Mouse (Mus musculus) heart, embryonic 14.5 days (tissue): ENCODE measurements around the gene Pigm. TPM values are rescaled to one million over a fixed set of nuclear protein-coding genes. Genes with fewer than 3 reads are reported as not detected.

ENCODE experiments used
- ATAC-seq: fragments of 200-750 bp; cut with Nextera tagmentation; 2 replicates; pipeline ENCODE4 v1.8.0; 2017; ENCODE audit warnings: low read depth, moderate TSS enrichment; ENCODE audit not compliant: insufficient number of reproducible peaks, insufficient read depth, low FRiP score
- H3K27ac ChIP-seq, 2 experiments: fragments of 200-500 bp in 1 of 2; fragments of 300-500 bp in 1 of 2; sonication (generic) in 1 of 2; replicated peaks in 1 of 2; 2 replicates each; pipeline ENCODE4 v1.5.1; 2012 to 2014; ENCODE audit warnings: low read depth in 2 of 2, low read length in 2 of 2, control low read depth in 1 of 2, mild to moderate bottlenecking in 1 of 2, mixed read lengths in 1 of 2; ENCODE audit not compliant: control insufficient read depth in 1 of 2, insufficient read depth in 1 of 2
- H3K27me3 ChIP-seq: fragments of 300-500 bp; sonication (generic); 2 replicates; pipeline ENCODE4 v1.6.1; 2014; ENCODE audit warnings: mild to moderate bottlenecking, low read length, control low read depth; ENCODE audit not compliant: control insufficient read depth, insufficient read depth
- H3K36me3 ChIP-seq: fragments of 300-500 bp; sonication (generic); 2 replicates; pipeline ENCODE4 v1.6.1; 2014; ENCODE audit warnings: mild to moderate bottlenecking, control low read depth, low read length, mixed read lengths; ENCODE audit not compliant: control insufficient read depth, insufficient read depth
- H3K4me1 ChIP-seq, 2 experiments: fragments of 200-500 bp in 1 of 2; fragments of 300-500 bp in 1 of 2; sonication (generic) in 1 of 2; 2 replicates each; pipeline ENCODE4 v1.6.1; 2012 to 2014; ENCODE audit warnings: low read length in 2 of 2, control low read depth in 1 of 2, mixed read lengths in 1 of 2; ENCODE audit not compliant: control insufficient read depth in 2 of 2, insufficient read depth in 2 of 2
- H3K4me2 ChIP-seq: fragments of 300-500 bp; sonication (generic); 2 replicates; pipeline ENCODE4 v1.6.1; 2014; ENCODE audit warnings: mild to moderate bottlenecking, low read length
- H3K4me3 ChIP-seq, 2 experiments: fragments of 200-500 bp in 1 of 2; fragments of 300-500 bp in 1 of 2; sonication (generic) in 1 of 2; 2 replicates each; pipeline ENCODE4 v1.5.1; 2012 to 2014; ENCODE audit warnings: low read length in 2 of 2, mild to moderate bottlenecking in 2 of 2, control low read depth in 1 of 2, low read depth in 1 of 2, moderate library complexity in 1 of 2; ENCODE audit not compliant: control insufficient read depth in 1 of 2, insufficient read depth in 1 of 2
- H3K9ac ChIP-seq: fragments of 300-500 bp; sonication (generic); 2 replicates; pipeline ENCODE4 v1.6.1; 2014; ENCODE audit warnings: mild to moderate bottlenecking, low read length
- H3K9me3 ChIP-seq: fragments of 300-500 bp; sonication (generic); 2 replicates; pipeline ENCODE4 v1.6.1; 2016; ENCODE audit warnings: low read length, control low read depth; ENCODE audit not compliant: control insufficient read depth
- WGBS: fragments of 180-500 bp; shearing (Covaris S2); extraction: QIAGEN DNeasy Blood & Tissue Kit; methylation state at CpG from one replicate; pipeline ENCODE4 v1.1.7; 2014; 5-methylcytosine and 5-hydroxymethylcytosine counted together
- polyA plus RNA-seq: library from polyadenylated mRNA; unstranded; fragments of >200 nt; fragmentation: Nextera tagmentation; extraction: Ambion mirVana; gene quantifications from 2 replicates; pipeline ENCODE4 v1.2.1, GENCODE M21; 2014

Pigm gene
- 5.6 and 6.3 TPM in 2 replicates for polyA plus RNA-seq

DNA sequence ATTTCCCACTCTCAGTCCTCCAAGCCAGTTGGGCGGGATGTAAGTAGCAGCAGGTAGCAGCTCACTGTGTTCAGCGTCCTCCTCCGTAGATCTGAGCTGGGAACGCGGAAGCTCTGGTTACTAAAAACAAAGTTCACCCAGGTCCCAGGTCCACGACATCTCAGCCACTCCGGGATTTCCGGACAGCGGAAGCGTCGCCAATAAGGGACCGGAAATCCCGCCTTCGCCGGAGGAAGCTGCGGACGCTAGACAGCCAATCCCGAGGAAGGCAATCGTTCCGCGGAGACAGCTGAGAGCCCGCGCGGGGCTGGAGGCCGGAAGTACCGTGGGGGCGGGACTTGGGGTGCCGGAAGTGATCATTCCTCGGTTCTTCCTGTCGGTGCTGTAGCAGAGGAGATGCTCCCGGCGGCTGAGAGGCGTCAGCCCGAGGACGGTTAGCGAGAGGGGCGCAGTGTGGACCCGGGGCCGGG is at the start of gene Pigm:
Pigm (plus strand) TSS at position 349 of the 470 bp plus-strand sequence.
- peak; percentile 96 for ATAC-seq

DNA sequence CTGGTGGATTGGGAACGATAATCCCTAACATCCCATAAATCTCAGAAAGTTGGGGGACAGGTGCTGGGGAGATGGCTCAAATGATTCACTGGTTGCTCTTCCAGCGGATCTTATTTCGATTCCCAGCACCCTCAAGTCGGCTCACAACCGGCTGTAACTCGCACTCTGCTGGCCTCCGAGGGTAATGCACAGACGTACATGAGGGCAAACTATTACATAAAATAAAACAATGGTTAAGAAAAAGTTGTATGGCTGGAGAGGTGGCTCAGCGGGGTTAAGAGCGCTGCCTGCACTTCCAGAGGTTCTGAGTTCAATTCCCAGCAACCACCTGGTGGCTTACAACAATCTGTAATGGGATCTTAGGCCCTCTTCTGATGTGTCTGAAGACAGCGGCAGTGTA is 49.7 kb upstream of the Pigm start:
- H3K4me3 ChIP-seq: peak overlapping the region; percentile 46 to 47; a peak in 3 of 4 replicates
- no peak overlapping the region for H3K27ac ChIP-seq
- H3K4me2 ChIP-seq: peak overlapping the region; percentile 80
- no peak for ATAC-seq
- no peaks in the 10 kb centered on the region for H3K36me3 ChIP-seq
- H3K27me3 ChIP-seq: peaks cover 69% of the 10 kb centered on the region
- no peaks in the 10 kb centered on the region for H3K4me1 ChIP-seq
- WGBS: 51% methylated on average over 11 of the region's 11 CpGs
- H3K9me3 ChIP-seq: peaks cover 5% of the 10 kb centered on the region; the same call in 1 of the 2 replicates
- H3K9ac ChIP-seq: no peak overlapping the region

More for the DNA sequence above, at the start of gene Pigm:
- Histone ChIP-seq H3K9ac (peak within 1 kb of the TSS; percentile 92), H3K27ac (peak within 1 kb of the TSS; percentile 69 to 85), H3K4me1 (peaks cover 5 to 16% of the 10 kb centered on the region in 2 experiments), H3K4me3 (peak within 1 kb of the TSS; percentile 73 to 96), H3K4me2 (peak within 1 kb of the TSS; percentile 97), H3K36me3 (peaks cover 18% of the 10 kb centered on the region), H3K9me3 (no peaks in the 10 kb centered on the region), H3K27me3 (no peaks in the 10 kb centered on the region)
- under 1% methylated on average over 39 of the region's 39 CpGs for WGBS

DNA sequence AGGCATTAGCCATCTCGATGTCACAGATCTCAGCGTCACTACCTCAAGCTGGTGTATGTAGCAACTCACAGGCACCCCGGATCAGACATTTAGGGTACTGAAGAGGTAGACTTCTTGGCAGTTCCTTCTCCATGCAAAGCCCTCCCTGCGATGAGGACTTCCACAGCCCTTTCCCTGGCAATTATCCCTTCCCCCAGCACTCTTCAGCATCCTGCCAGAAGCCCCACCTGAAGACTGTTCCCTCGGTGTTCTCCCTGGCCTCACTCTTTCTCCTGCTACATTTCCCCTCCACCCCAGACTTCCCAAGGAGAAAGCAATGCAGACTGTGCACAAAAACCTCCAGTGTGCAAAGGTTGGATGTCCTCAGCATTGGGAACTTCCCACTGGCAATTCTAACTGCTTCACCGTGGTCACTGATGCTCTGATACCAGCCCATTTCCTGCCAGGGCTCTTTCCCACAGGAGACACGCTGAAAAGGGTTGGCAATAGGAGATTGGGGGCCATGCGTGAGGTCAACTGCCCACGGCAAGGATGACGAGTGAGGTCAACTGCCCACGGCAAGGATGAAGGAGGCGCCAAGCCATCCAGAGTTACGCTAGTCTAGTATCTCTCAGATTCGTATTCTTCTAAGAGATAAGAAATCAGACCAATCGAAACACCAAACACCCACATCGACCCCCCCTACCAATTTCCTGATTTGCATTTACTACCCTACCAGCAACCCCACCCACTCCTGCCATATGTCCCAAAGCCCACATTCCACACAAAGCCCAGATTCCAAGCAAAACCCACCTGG is 48.9 kb upstream of the Pigm start:
- WGBS: 78% methylated on average over 16 of the region's 16 CpGs
- peaks cover 66% of the 10 kb centered on the region for H3K27me3 ChIP-seq
- no peaks in the 10 kb centered on the region for H3K4me1 ChIP-seq
- H3K9me3 ChIP-seq: peaks cover 5% of the 10 kb centered on the region; the same call in 1 of the 2 replicates
- H3K4me2 ChIP-seq: no peak overlapping the region
- no peak for ATAC-seq
- H3K36me3 ChIP-seq: no peaks in the 10 kb centered on the region
- H3K4me3 ChIP-seq: no peak overlapping the region
- no peak overlapping the region for H3K9ac ChIP-seq
- no peak overlapping the region for H3K27ac ChIP-seq

DNA sequence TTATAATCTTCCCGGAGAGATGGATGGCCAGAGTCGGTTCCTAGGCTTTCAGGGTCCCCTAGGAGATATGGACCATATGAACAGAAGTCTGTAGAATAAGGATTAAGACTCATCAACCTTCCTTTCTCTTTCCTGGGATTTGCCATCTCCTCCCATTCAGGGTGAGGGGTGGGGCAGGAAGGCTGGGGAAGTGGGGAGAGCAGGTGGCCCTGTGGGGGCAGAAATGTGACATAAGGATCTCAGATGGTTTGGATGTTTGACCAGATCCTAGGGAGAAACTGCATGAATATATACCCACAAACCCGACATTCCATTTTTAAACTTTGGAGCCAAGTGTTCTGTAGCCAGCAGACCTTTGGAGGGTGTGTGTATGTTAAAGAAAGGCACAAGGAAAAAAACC is 48.3 kb upstream of the Pigm start:
- H3K4me3 ChIP-seq: no peak overlapping the region
- no peaks in the 10 kb centered on the region for H3K36me3 ChIP-seq
- H3K27me3 ChIP-seq: peaks cover 65% of the 10 kb centered on the region
- no peak overlapping the region for H3K27ac ChIP-seq
- ATAC-seq: no peak
- H3K4me1 ChIP-seq: no peaks in the 10 kb centered on the region
- H3K9ac ChIP-seq: no peak overlapping the region
- WGBS: 78% methylated on average over 3 of the region's 3 CpGs
- no peak overlapping the region for H3K4me2 ChIP-seq
- H3K9me3 ChIP-seq: peaks cover 5% of the 10 kb centered on the region; the same call in 1 of the 2 replicates

DNA sequence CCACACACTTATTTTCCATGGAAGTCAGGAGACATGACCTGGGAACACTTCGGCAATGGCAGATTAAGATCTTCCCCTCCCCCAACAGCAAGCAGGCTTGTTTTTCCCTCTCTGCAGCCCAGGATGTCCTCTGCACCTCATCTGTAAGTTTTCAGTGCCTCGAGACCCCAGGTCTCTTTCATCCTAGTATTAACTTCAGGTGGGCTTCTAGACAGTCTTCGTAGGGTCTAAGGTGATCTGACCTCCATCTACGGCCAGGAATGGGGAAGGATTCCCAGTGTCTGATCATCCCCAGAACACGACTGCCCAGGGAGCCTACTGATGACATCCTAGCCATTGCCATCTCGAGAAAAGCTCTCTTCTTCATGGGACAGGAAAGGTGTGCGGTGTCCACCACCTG is 47.9 kb upstream of the Pigm start:
- H3K4me1 ChIP-seq: no peaks in the 10 kb centered on the region
- peaks cover 69% of the 10 kb centered on the region for H3K27me3 ChIP-seq
- WGBS: 75% methylated on average over 7 of the region's 7 CpGs
- no peak overlapping the region for H3K9ac ChIP-seq
- H3K27ac ChIP-seq: no peak overlapping the region
- no peak overlapping the region for H3K4me3 ChIP-seq
- H3K9me3 ChIP-seq: peaks cover 5% of the 10 kb centered on the region; the same call in 1 of the 2 replicates
- no peaks in the 10 kb centered on the region for H3K36me3 ChIP-seq
- no peak for ATAC-seq
- no peak overlapping the region for H3K4me2 ChIP-seq

DNA sequence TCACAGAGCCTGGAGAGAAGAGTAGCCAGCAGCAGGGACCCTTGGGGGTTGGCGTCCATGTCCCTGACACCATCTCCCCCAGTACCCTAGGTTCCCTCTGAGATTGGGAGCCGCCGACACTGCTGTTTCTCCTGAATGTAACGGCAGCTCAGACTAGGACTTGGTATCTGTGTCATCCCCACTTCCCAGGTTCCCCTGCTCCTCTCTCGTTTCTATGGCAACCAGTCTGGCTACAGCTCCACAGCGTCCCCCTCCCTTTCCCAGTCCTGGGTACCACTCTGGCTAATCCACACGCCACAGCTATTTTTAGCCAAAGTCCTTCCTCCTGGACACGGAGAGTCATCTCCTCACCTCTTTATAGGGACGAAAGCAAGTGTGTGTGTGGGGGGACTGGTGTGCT is 47.2 kb upstream of the Pigm start, which contains the start of gene Kcnj9:
Kcnj9 (minus strand) TSS at position 188 of the 400 bp plus-strand sequence.
- H3K4me2 ChIP-seq: no peak within 1 kb of the TSS
- no peaks in the 10 kb centered on the region for H3K36me3 ChIP-seq
- no peak within 1 kb of the TSS for H3K4me3 ChIP-seq
- H3K9me3 ChIP-seq: peaks cover 5% of the 10 kb centered on the region; the same call in 1 of the 2 replicates
- H3K27me3 ChIP-seq: peaks cover 75% of the 10 kb centered on the region
- no peaks in the 10 kb centered on the region for H3K4me1 ChIP-seq
- WGBS: 13% methylated on average over 9 of the region's 9 CpGs
- ATAC-seq: no peak
- H3K9ac ChIP-seq: no peak within 1 kb of the TSS
- H3K27ac ChIP-seq: no peak within 1 kb of the TSS

DNA sequence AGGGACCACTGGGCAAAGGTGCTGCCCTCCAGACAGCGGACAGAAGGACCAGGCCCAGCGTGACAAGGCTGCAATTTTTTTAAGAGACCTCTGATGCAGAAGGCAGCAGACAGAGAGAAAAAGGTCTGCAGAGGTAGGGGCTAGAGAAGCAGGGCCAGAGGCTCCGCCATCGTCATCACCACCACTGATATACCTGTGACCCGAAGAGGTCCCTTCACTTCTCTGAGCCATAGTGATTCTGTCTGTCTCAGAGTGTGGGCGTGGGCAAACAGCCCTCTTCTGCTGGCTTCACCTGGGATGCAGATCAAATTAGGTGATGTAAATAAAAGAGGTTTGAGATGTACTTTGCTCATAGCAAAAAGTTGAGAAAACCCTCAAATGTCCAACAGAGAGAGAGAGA is 46.7 kb upstream of the Pigm start:
- 63% methylated on average over 6 of the region's 6 CpGs for WGBS
- peaks cover 75% of the 10 kb centered on the region for H3K27me3 ChIP-seq
- peaks cover 5% of the 10 kb centered on the region; the same call in 1 of the 2 replicates for H3K9me3 ChIP-seq
- no peak overlapping the region for H3K27ac ChIP-seq
- H3K36me3 ChIP-seq: no peaks in the 10 kb centered on the region
- no peak overlapping the region for H3K4me2 ChIP-seq
- H3K4me1 ChIP-seq: no peaks in the 10 kb centered on the region
- no peak for ATAC-seq
- no peak overlapping the region for H3K4me3 ChIP-seq
- no peak overlapping the region for H3K9ac ChIP-seq
